Mouse (Mus musculus) CD8-positive naive resting alpha-beta T cell, adult 57 days (primary cell): Measurements from ENCODE around the gene Nipbl. TPM values are rescaled to one million over a fixed set of nuclear protein-coding genes. Genes with fewer than 3 reads are reported as not detected.

ENCODE experiments used
- total RNA-seq: library from RNA; stranded (reverse); gene quantifications from one replicate; pipeline ENCODE4 v1.2.4, GENCODE M21; 2023

Gene Nipbl
- 97.4 TPM for total RNA-seq

GRCm38 (mm10) chr15:8443926-8444889, at the start of gene Nipbl:
Gene Nipbl (minus strand): TSS chr15:8444463.

Other genes starting within 250 kb of the Nipbl start
- not detected for gene Gm2310, start 75.5 kb upstream of the Nipbl start, total RNA-seq